Mouse (Mus musculus) cortical plate, adult 2 months (tissue): ENCODE results near the gene Stk25.

Source experiments
- CTCF ChIP-seq: fragments of 200-500 bp; IDR thresholded peaks from 2 replicates; pipeline ENCODE4 v1.5.1; 2011; ENCODE audit warnings: mild to moderate bottlenecking, control low read depth, low read length; ENCODE audit not compliant: insufficient read depth; ENCODE audit errors: extremely low read depth
- POLR2A ChIP-seq: fragments of 200-500 bp; IDR thresholded peaks from 2 replicates; pipeline ENCODE4 v1.6.1; 2011; ENCODE audit warnings: mild to moderate bottlenecking, low read length, control low read depth; ENCODE audit not compliant: insufficient read depth; ENCODE audit errors: extremely low read depth

DNA sequence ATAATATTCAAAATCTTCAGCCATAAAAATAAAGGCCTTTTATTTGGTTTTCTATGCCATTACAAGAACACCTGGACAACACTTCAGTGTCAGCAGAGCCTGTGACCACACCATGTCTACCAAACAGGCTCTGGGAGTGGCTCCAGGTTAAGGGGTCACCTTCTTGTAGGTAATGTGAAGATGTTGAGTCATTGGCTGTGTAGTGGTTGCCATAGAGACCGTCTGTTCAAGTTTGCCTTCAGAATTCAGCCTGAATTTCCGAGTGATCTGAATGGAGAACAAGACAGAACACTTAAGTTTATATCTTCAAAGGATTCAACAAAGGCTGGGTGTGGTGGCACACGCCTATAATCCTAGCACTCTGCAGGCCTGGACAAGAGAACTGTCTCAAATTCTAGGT lies 46.9 kb upstream of the Stk25 start:
- no peak for TF ChIP-seq POLR2A
- no peak for TF ChIP-seq CTCF
